Comparison of ENCODE assay signal across 23 mouse cellular contexts in genomic region chr4:57338923-57339322, GRCm38 (mm10). TPM values are rescaled to one million over a fixed set of nuclear protein-coding genes. Genes with fewer than 3 reads are reported as not detected.
A peak's percentile ranks its signal among the peaks of the same experiment; 100 is the strongest.
DNase-seq lines count a peak whose midpoint lies in the region; ATAC-seq lines count a peak whose summit lies in the region.
"Had no signal": no experiment of that assay in that cellular context is flagged by ENCODE, and none has a peak within 500 bp of the region (broad histone marks: within the 10 kb centered on the region; RNA-seq: fewer than 3 reads in every experiment).

No protein-coding gene starts in this region.

- WGBS in embryonic facial prominence, embryonic 14.5 days, result 81% methylated on average over 17 of the region's 17 CpGs
- WGBS in intestine, embryonic 16.5 days, result 64% methylated on average over 17 of the region's 17 CpGs
- WGBS in stomach, embryonic 16.5 days, result 61% methylated on average over 17 of the region's 17 CpGs

- peak overlapping the region; percentile 80 for H3K27ac ChIP-seq in embryonic facial prominence, embryonic 14.5 days (replicated peaks; ENCODE audit: low read depth, low read length)
- H3K27ac ChIP-seq in intestine, embryonic 16.5 days (ENCODE audit: low read length), result no peak overlapping the region
- H3K27ac ChIP-seq in stomach, embryonic 16.5 days (ENCODE audit: low read length), result peak overlapping the region; percentile 83
- H3K27ac ChIP-seq: gastrocnemius, adult 2 months; heart, embryonic 13.5 days; hindbrain, embryonic 12.5 days; liver, embryonic 14.5 days; midbrain, embryonic 12.5 days; neural tube, embryonic 15.5 days had no signal

- H3K9me3 ChIP-seq in embryonic facial prominence, embryonic 14.5 days (ENCODE audit: control insufficient read depth, low read length), result no peaks in the 10 kb centered on the region
- no peaks in the 10 kb centered on the region for H3K9me3 ChIP-seq in intestine, embryonic 16.5 days (ENCODE audit: control insufficient read depth, low read length)
- no peaks in the 10 kb centered on the region for H3K9me3 ChIP-seq in stomach, embryonic 16.5 days (replicated peaks; ENCODE audit: control insufficient read depth, low read length)
- H3K9me3 ChIP-seq: hindbrain, embryonic 12.5 days; limb, embryonic 12.5 days; midbrain, embryonic 12.5 days; neural tube, embryonic 15.5 days had no signal

- no peaks in the 10 kb centered on the region for H3K27me3 ChIP-seq in embryonic facial prominence, embryonic 14.5 days (replicated peaks; ENCODE audit: control insufficient read depth, insufficient read depth, low read length)
- H3K27me3 ChIP-seq in intestine, embryonic 16.5 days (replicated peaks; ENCODE audit: control insufficient read depth, insufficient read depth, low read length), result no peaks in the 10 kb centered on the region
- H3K27me3 ChIP-seq in stomach, embryonic 16.5 days (ENCODE audit: control insufficient read depth, insufficient read depth, low read length), result no peaks in the 10 kb centered on the region
- H3K27me3 ChIP-seq: heart, embryonic 13.5 days; hindbrain, embryonic 12.5 days; limb, embryonic 12.5 days; midbrain, embryonic 12.5 days; neural tube, embryonic 15.5 days had no signal

- ATAC-seq in embryonic facial prominence, embryonic 14.5 days (ENCODE audit: low read depth), result peak; percentile 89
- ATAC-seq in intestine, embryonic 16.5 days, result no peak
- peak; percentile 50; the same call in 1 of the 2 replicates for ATAC-seq in stomach, embryonic 16.5 days (ENCODE audit: insufficient read depth, low FRiP score)
- ATAC-seq: lung, postnatal 0 days had no signal

- H3K4me2 ChIP-seq in embryonic facial prominence, embryonic 14.5 days (ENCODE audit: low read depth, low read length), result peak overlapping the region; percentile 32; the same call in 1 of the 2 replicates
- H3K4me2 ChIP-seq in intestine, embryonic 16.5 days (ENCODE audit: low read depth, low read length), result peak overlapping the region; percentile 1; the same call in 1 of the 2 replicates
- H3K4me2 ChIP-seq in stomach, embryonic 16.5 days (ENCODE audit: low read depth, low read length), result peak overlapping the region; percentile 18; the same call in 1 of the 2 replicates
- H3K4me2 ChIP-seq: heart, embryonic 13.5 days; hindbrain, embryonic 12.5 days; limb, embryonic 12.5 days; midbrain, embryonic 12.5 days; neural tube, embryonic 15.5 days had no signal

- no peak overlapping the region for H3K4me3 ChIP-seq in embryonic facial prominence, embryonic 14.5 days (ENCODE audit: low read depth, low read length)
- H3K4me3 ChIP-seq in intestine, embryonic 16.5 days (ENCODE audit: low read length), result no peak overlapping the region
- peak overlapping the region; percentile 17 for H3K4me3 ChIP-seq in stomach, embryonic 16.5 days (replicated peaks; ENCODE audit: low read length)
- H3K4me3 ChIP-seq: gastrocnemius, adult 2 months; heart, embryonic 13.5 days; hindbrain, embryonic 12.5 days; limb, embryonic 12.5 days; midbrain, embryonic 12.5 days; neural tube, embryonic 15.5 days had no signal

- H3K36me3 ChIP-seq in embryonic facial prominence, embryonic 14.5 days (ENCODE audit: control insufficient read depth, insufficient read depth, low read length), result no peaks in the 10 kb centered on the region
- no peaks in the 10 kb centered on the region for H3K36me3 ChIP-seq in intestine, embryonic 16.5 days (ENCODE audit: control insufficient read depth, insufficient read depth, low read length)
- no peaks in the 10 kb centered on the region for H3K36me3 ChIP-seq in stomach, embryonic 16.5 days (ENCODE audit: control insufficient read depth, insufficient read depth, low read length)
- H3K36me3 ChIP-seq: heart, embryonic 13.5 days; hindbrain, embryonic 12.5 days; limb, embryonic 12.5 days; midbrain, embryonic 12.5 days; neural tube, embryonic 15.5 days had no signal

- DNase-seq in urinary bladder, postnatal 14 days (ENCODE audit: low spot score), result peak; percentile 23
- DNase-seq in urinary bladder, adult 2 months (ENCODE audit: low spot score), result no peak
- DNase-seq in embryonic facial prominence, embryonic 14.5 days (ENCODE audit: low spot score), result peak; percentile 78
- no peak for DNase-seq in ovary, postnatal 14 days (ENCODE audit: low spot score)
- DNase-seq in frontal cortex, postnatal 14 days (ENCODE audit: low spot score in 2 of 2), result no peak
- no peak for DNase-seq in left cerebral cortex, adult 8-10 months (ENCODE audit: low spot score in 2 of 2)
- DNase-seq: adrenal gland, adult 2 months; cerebellum, adult 11 months; cerebellum, postnatal 10 days; gastrocnemius, adult 2 months; heart, postnatal 14 days; kidney, adult 8-10 months; kidney, postnatal 14 days; thymus, postnatal 25 days had no signal

- H3K4me1 ChIP-seq in embryonic facial prominence, embryonic 14.5 days (ENCODE audit: control insufficient read depth, insufficient read depth, low read length), result 0 out of 2 replicates have a peak, but pooled peaks cover 3% of the 10 kb centered on the region
- H3K4me1 ChIP-seq in intestine, embryonic 16.5 days (ENCODE audit: control insufficient read depth, insufficient read depth, low read length), result no peaks in the 10 kb centered on the region
- no peaks in the 10 kb centered on the region for H3K4me1 ChIP-seq in stomach, embryonic 16.5 days (ENCODE audit: control insufficient read depth, insufficient read depth, low read length)
- H3K4me1 ChIP-seq: heart, embryonic 13.5 days; hindbrain, embryonic 12.5 days; limb, embryonic 12.5 days; midbrain, embryonic 12.5 days; neural tube, embryonic 15.5 days had no signal

- H3K9ac ChIP-seq in embryonic facial prominence, embryonic 14.5 days (ENCODE audit: low read depth, low read length), result no peak overlapping the region
- H3K9ac ChIP-seq in intestine, embryonic 16.5 days (ENCODE audit: low read depth, low read length), result no peak overlapping the region
- H3K9ac ChIP-seq in stomach, embryonic 16.5 days (ENCODE audit: low read length), result peak overlapping the region; percentile 2; the same call in 1 of the 2 replicates
- H3K9ac ChIP-seq: heart, embryonic 13.5 days; hindbrain, embryonic 12.5 days; limb, embryonic 12.5 days; liver, embryonic 14.5 days; midbrain, embryonic 12.5 days; neural tube, embryonic 15.5 days had no signal

RNA-seq across cellular contexts. Expression of gene Ptpn3, which starts 37.3 kb away (rescaled TPM):
- polyA plus RNA-seq in urinary bladder, adult 2 months (2012; rRNA removed), result 22.1 and 23.5 TPM in 2 replicates
- polyA plus RNA-seq in embryonic facial prominence, embryonic 14.5 days (2014; fragmentation: Nextera tagmentation; extraction: Ambion mirVana), result 3.8 and 4.7 TPM in 2 replicates
- 8.5 and 10.1 TPM in 2 replicates for polyA plus RNA-seq in intestine, embryonic 16.5 days (2015; fragmentation: Nextera tagmentation; extraction: Ambion mirVana)
- polyA plus RNA-seq in stomach, embryonic 16.5 days (2015; fragmentation: Nextera tagmentation; extraction: Ambion mirVana), result 7.1 and 7.7 TPM in 2 replicates
- 10 to 100 TPM; 56.3 to 63.7 (median 60.2) TPM for total RNA-seq in left cerebral cortex, adult 8-10 months (2022)

Comparison
In these comparisons a context has a peak if more than half of its experiments do, and no peak if none do; other contexts are left out.
1. DNase-seq: peak in urinary bladder, postnatal 14 days (single experiment) and embryonic facial prominence, embryonic 14.5 days (single experiment); none in urinary bladder, adult 2 months (single experiment), ovary, postnatal 14 days (single experiment), frontal cortex, postnatal 14 days (0 of 2) and left cerebral cortex, adult 8-10 months (0 of 2).
2. Peak in every context shown above with its lines, with median percentiles within 50 percentile points of each other: H3K4me2 ChIP-seq.